Mouse (Mus musculus) forebrain, embryonic 16.5 days (tissue): Measurements from ENCODE around the gene Cacna2d1. TPM values are rescaled to one million over a fixed set of nuclear protein-coding genes. Genes with fewer than 3 reads are reported as not detected.

Source experiments
- ATAC-seq: fragments of 200-750 bp; cut with Nextera tagmentation; 2 replicates; pipeline ENCODE4 v1.8.0; 2017; ENCODE audit warnings: mild to moderate bottlenecking, moderate library complexity
- H3K27ac ChIP-seq: fragments of 300-500 bp; sonication (generic); 2 replicates; pipeline ENCODE4 v1.5.1; 2014; ENCODE audit warnings: low read length, control low read depth
- H3K27me3 ChIP-seq: fragments of 300-500 bp; sonication (generic); replicated peaks from 2 replicates; pipeline ENCODE4 v1.6.1; 2014; ENCODE audit warnings: low read length; ENCODE audit not compliant: control insufficient read depth, insufficient read depth
- H3K36me3 ChIP-seq: fragments of 300-500 bp; sonication (generic); 2 replicates; pipeline ENCODE4 v1.6.1; 2014; ENCODE audit not compliant: control insufficient read depth, insufficient read depth
- H3K4me1 ChIP-seq: fragments of 300-500 bp; sonication (generic); replicated peaks from 2 replicates; pipeline ENCODE4 v1.6.1; 2014; ENCODE audit warnings: low read length; ENCODE audit not compliant: control insufficient read depth, insufficient read depth
- H3K4me2 ChIP-seq: fragments of 300-500 bp; sonication (generic); 2 replicates; pipeline ENCODE4 v1.6.1; 2014; ENCODE audit warnings: mild to moderate bottlenecking, low read length, control low read depth
- H3K4me3 ChIP-seq: fragments of 300-500 bp; sonication (generic); replicated peaks from 2 replicates; pipeline ENCODE4 v1.5.1; 2014; ENCODE audit warnings: mild to moderate bottlenecking, low read length, control low read depth
- H3K9ac ChIP-seq: fragments of 300-500 bp; sonication (generic); replicated peaks from 2 replicates; pipeline ENCODE4 v1.6.1; 2014; ENCODE audit warnings: low read depth, low read length, control low read depth
- H3K9me3 ChIP-seq: fragments of 300-500 bp; sonication (generic); 2 replicates; pipeline ENCODE4 v1.6.1; 2016; ENCODE audit warnings: low read length; ENCODE audit not compliant: control insufficient read depth
- WGBS: fragments of 180-500 bp; shearing (Covaris S2); extraction: QIAGEN DNeasy Blood & Tissue Kit; methylation state at CpG from one replicate; pipeline ENCODE4 v1.1.7; 2014; 5-methylcytosine and 5-hydroxymethylcytosine counted together
- polyA plus RNA-seq: library from polyadenylated mRNA; unstranded; fragments of >200 nt; fragmentation: Nextera tagmentation; extraction: Ambion mirVana; gene quantifications from 2 replicates; pipeline ENCODE4 v1.2.1, GENCODE M21; 2015

The Cacna2d1 gene
- polyA plus RNA-seq, 1 experiment from 2014 or later: 33.9 TPM

DNA sequence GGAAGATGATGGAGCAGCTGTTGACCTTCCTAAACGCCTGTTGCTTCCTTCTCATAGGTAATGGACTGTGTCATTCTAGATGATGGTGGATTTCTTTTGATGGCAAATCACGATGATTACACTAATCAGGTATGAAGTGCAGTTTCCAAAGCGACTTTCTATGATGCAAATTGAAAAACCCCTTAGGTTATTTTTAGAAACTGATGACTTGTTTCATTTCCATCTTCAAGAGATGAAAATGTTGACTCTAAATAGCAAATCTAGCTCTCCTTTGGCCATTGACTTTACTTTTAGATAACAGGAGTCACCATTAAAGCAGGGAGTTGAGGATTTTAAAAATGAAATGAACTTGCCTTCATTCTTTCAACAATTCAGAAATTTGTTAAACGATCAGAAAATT lies 423.2 kb downstream of the Cacna2d1 start:
- Histone ChIP-seq H3K4me1 (no peaks in the 10 kb centered on the region), H3K9ac (no peak overlapping the region), H3K9me3 (no peaks in the 10 kb centered on the region), H3K4me2 (no peak overlapping the region), H3K36me3 (peaks cover 4% of the 10 kb centered on the region), H3K27ac (no peak overlapping the region), H3K27me3 (no peaks in the 10 kb centered on the region), H3K4me3 (no peak overlapping the region)
- 90% methylated on average over 4 of the region's 4 CpGs for WGBS
- ATAC-seq: no peak

GRCm38 (mm10) chr5:16362076-16362475 lies 427.6 kb downstream of the Cacna2d1 start:
- H3K4me2 ChIP-seq: no peak overlapping the region
- WGBS: 87% methylated on average over 2 of the region's 2 CpGs

DNA sequence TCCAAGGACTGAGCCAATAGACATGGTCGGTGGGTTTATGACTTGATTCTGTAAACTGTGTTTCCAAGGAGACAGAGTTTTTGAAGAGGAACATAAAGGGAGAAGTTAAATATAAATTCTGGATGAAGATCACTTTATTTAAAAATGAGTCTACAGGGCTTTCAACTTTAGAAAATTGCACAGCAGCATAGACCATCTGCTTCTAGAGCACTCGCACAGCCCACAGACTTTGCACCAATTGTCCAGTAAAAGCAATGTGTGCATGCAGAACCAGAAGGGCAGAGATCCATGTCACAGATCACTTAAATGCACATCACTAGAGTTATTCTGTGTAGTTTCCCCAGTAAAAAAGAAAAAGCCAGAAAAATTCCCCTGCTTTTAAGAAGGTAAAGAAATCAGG lies 428.7 kb downstream of the Cacna2d1 start:
- no peak for ATAC-seq
- Histone ChIP-seq H3K4me3 (no peak overlapping the region), H3K27ac (no peak overlapping the region), H3K9me3 (no peaks in the 10 kb centered on the region), H3K27me3 (no peaks in the 10 kb centered on the region), H3K4me1 (no peaks in the 10 kb centered on the region), H3K36me3 (peaks cover 2% of the 10 kb centered on the region; the same call in 1 of the 2 replicates), H3K4me2 (no peak overlapping the region), H3K9ac (no peak overlapping the region)
- WGBS: 90% methylated on average over 2 of the region's 2 CpGs

More at GRCm38 (mm10) chr5:16362076-16362475, 427.6 kb downstream of the Cacna2d1 start:
- Histone ChIP-seq H3K36me3 (peaks cover 2% of the 10 kb centered on the region; the same call in 1 of the 2 replicates), H3K4me3 (no peak overlapping the region), H3K27me3 (no peaks in the 10 kb centered on the region), H3K9me3 (no peaks in the 10 kb centered on the region), H3K9ac (no peak overlapping the region), H3K27ac (no peak overlapping the region), H3K4me1 (no peaks in the 10 kb centered on the region)
- ATAC-seq: no peak

DNA sequence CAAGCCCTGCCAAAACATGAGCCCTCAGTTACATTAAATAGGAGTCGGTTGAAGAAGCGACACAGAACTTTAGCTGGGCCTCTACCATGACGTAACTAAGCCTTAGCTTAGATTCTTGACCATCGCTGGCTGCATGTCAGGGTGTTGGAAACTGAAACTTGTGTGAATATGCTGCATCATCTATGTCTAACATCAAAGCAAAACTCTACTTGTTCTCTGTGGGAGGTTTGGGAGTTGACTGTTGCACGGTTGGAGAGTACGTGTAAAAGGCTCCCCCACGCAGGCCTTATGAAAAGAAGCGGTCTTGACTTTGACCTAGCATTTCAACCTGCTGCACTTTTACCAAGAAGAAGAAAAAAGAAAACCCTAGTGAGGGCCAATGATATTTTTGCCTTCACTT lies 436.2 kb downstream of the Cacna2d1 start:
- Histone ChIP-seq H3K27me3 (no peaks in the 10 kb centered on the region), H3K9ac (no peak overlapping the region), H3K27ac (no peak overlapping the region), H3K36me3 (no peaks in the 10 kb centered on the region), H3K4me2 (no peak overlapping the region), H3K4me1 (no peaks in the 10 kb centered on the region), H3K9me3 (no peaks in the 10 kb centered on the region), H3K4me3 (no peak overlapping the region)
- WGBS: 90% methylated on average over 8 of the region's 8 CpGs
- ATAC-seq: no peak

- ATAC-seq: no peak
- 72% methylated on average over 4 of the region's 4 CpGs for WGBS
- no peak overlapping the region for H3K4me2 ChIP-seq
- H3K9ac ChIP-seq: no peak overlapping the region
- H3K9me3 ChIP-seq: no peaks in the 10 kb centered on the region
- no peaks in the 10 kb centered on the region for H3K36me3 ChIP-seq
- no peak overlapping the region for H3K27ac ChIP-seq
- H3K27me3 ChIP-seq: no peaks in the 10 kb centered on the region
- H3K4me1 ChIP-seq: no peaks in the 10 kb centered on the region
- no peak overlapping the region for H3K4me3 ChIP-seq
Observed at GRCm38 (mm10) chr5:16373966-16374365, 439.5 kb downstream of the Cacna2d1 start.

DNA sequence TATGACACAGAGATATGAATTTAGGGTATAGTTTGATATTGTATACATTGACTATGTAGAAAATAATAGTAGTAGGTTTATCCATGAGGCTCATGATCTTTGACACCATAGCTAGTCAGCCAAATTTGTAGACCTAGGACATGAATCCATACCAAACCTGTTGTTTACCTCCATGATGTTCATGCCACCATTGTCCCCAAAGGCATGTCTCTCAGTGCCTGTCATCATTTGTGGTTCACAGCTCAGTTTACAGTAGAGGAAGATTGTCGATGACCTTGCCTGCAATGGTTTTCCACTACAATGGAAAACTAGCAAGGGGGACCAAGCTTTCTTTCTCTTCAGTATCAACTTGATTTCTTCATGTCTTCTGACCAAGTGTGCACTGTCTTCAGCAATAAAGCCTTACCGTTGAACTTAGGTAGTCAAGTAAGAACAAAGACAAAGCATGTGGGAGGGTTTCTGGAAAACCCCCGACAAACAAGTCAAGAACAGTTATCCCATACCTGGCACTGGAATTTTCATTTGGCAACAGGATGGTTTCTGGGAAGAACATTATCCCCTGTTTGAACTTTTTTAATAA lies 441.9 kb downstream of the Cacna2d1 start:
- no peaks in the 10 kb centered on the region for H3K27me3 ChIP-seq
- WGBS: 94% methylated on average over 3 of the region's 3 CpGs
- no peaks in the 10 kb centered on the region for H3K36me3 ChIP-seq
- H3K9me3 ChIP-seq: no peaks in the 10 kb centered on the region
- H3K4me1 ChIP-seq: no peaks in the 10 kb centered on the region
- no peak overlapping the region for H3K27ac ChIP-seq
- H3K4me2 ChIP-seq: no peak overlapping the region
- no peak for ATAC-seq
- H3K4me3 ChIP-seq: no peak overlapping the region
- no peak overlapping the region for H3K9ac ChIP-seq

GRCm38 (mm10) chr5:16410011-16410410 lies 475.5 kb downstream of the Cacna2d1 start:
- Histone ChIP-seq H3K36me3 (no peaks in the 10 kb centered on the region), H3K4me2 (no peak overlapping the region), H3K9ac (no peak overlapping the region), H3K9me3 (no peaks in the 10 kb centered on the region), H3K4me1 (no peaks in the 10 kb centered on the region), H3K27me3 (no peaks in the 10 kb centered on the region), H3K27ac (no peak overlapping the region), H3K4me3 (no peak overlapping the region)
- 75% methylated on average over 8 of the region's 8 CpGs for WGBS
- ATAC-seq: no peak

GRCm38 (mm10) chr5:16414693-16415092 lies 480.2 kb downstream of the Cacna2d1 start:
- no peak overlapping the region for H3K9ac ChIP-seq
- H3K27me3 ChIP-seq: no peaks in the 10 kb centered on the region
- H3K4me1 ChIP-seq: no peaks in the 10 kb centered on the region
- no peaks in the 10 kb centered on the region for H3K36me3 ChIP-seq
- no peak overlapping the region for H3K4me2 ChIP-seq
- H3K27ac ChIP-seq: no peak overlapping the region
- no peak for ATAC-seq
- H3K4me3 ChIP-seq: no peak overlapping the region
- H3K9me3 ChIP-seq: no peaks in the 10 kb centered on the region

DNA sequence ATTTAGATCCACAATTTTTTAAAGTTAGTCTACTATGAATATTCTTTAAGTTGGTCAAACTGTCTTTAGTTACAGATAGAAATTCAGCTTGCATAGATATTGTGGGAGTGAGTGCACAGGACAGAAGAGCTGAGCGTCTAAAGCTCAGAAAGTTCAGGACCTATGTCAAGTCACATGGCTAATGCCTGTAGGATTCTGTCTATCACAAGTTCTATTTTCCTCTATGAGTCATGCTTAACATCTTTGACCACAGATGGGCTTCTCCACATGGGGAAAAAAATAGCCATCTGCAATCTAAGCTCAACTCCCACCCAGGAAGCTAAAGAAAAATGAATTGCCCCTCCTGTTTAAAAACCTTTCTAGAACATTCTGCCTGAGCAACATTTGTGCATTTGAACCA lies 483.5 kb downstream of the Cacna2d1 start:
- Histone ChIP-seq H3K36me3 (no peaks in the 10 kb centered on the region), H3K4me3 (no peak overlapping the region), H3K27ac (no peak overlapping the region), H3K4me1 (no peaks in the 10 kb centered on the region), H3K27me3 (no peaks in the 10 kb centered on the region), H3K9ac (no peak overlapping the region), H3K4me2 (no peak overlapping the region), H3K9me3 (no peaks in the 10 kb centered on the region)
- 72% methylated on average over 1 of the region's 1 CpGs for WGBS
- ATAC-seq: no peak

DNA sequence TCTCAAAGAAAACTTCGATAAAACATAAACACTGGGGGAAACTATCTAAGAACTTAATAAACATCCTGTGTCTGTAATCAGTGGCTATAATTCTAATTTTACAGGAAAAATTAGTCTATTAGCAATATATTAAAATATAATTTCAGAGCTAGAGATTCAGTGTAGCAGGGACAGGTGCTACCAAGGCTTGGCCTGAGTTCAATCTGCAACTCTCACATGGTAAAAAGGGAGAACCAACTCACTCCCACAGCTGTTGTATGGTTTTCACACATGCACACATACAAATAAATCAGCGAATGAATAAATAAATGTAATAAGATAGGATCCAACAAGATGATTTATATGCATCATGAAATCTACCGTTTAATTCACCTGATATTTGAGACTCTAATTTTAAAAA lies 484.0 kb downstream of the Cacna2d1 start:
- Histone ChIP-seq H3K9ac (no peak overlapping the region), H3K27ac (no peak overlapping the region), H3K27me3 (no peaks in the 10 kb centered on the region), H3K4me2 (no peak overlapping the region), H3K9me3 (no peaks in the 10 kb centered on the region), H3K36me3 (no peaks in the 10 kb centered on the region), H3K4me3 (no peak overlapping the region), H3K4me1 (no peaks in the 10 kb centered on the region)
- WGBS: 77% methylated on average over 3 of the region's 3 CpGs
- ATAC-seq: no peak
